Mouse (Mus musculus) E14TG2a.4 (cell line): ENCODE measurements around the gene Mdm2.

Source experiments
- CTCF ChIP-seq: conservative IDR thresholded peaks from 2 replicates; pipeline ENCODE4 v1.5.1; 2014; ENCODE audit warnings: low read length
- NANOG ChIP-seq: IDR thresholded peaks from 2 replicates; pipeline ENCODE4 v1.6.1; 2014; ENCODE audit warnings: borderline replicate concordance, low read length, mixed read lengths

GRCm38 (mm10) chr10:117698313-117699138 lies 12.0 kb downstream of the Mdm2 start:
- TF ChIP-seq CTCF (no peak), NANOG (no peak)
